Mouse (Mus musculus): ENCODE measurements around the gene Ddah1. TPM values are rescaled to one million over a fixed set of nuclear protein-coding genes. Genes with fewer than 3 reads are reported as not detected.
A peak's percentile ranks its signal among the peaks of the same experiment; 100 is the strongest.

The Ddah1 gene
- 5.4 and 8.3 TPM in 2 replicates for total RNA-seq (2021)
- long read RNA-seq, experiment 1, partial matches to known transcripts, result 0 of 4 reads
- long read RNA-seq, experiment 1, other reads (novel, unspliced or antisense), result 2 of 4 reads
- long read RNA-seq, experiment 2, transcript Ddah1-201 (6 exons, 3,764 nt), result major isoform, 5 of 5 reads
- long read RNA-seq, experiment 2, partial matches to known transcripts, result 0 of 5 reads
- long read RNA-seq, experiment 2, other reads (novel, unspliced or antisense), result 0 of 5 reads

GRCm38 (mm10) chr3:145758561-145759378 is at the start of gene Ddah1:
TSS of gene Ddah1 (plus strand) at chr3:145758675.
- peak; percentile 82 for DNase-seq

GRCm38 (mm10) chr3:145715923-145716322 is 42.6 kb upstream of the Ddah1 start:
- no peak for DNase-seq

GRCm38 (mm10) chr3:145719660-145720059 is 38.8 kb upstream of the Ddah1 start:
- no peak for DNase-seq

- no peak for DNase-seq
These were observed 33.4 kb upstream of the Ddah1 start for GRCm38 (mm10) chr3:145725078-145725477.

GRCm38 (mm10) chr3:145728336-145728735 is 30.1 kb upstream of the Ddah1 start:
- DNase-seq, result no peak

GRCm38 (mm10) chr3:145729531-145729930 is 28.9 kb upstream of the Ddah1 start:
- peak; percentile 56 for DNase-seq

GRCm38 (mm10) chr3:145730092-145730491 is 28.4 kb upstream of the Ddah1 start:
- DNase-seq, result peak; percentile 72

GRCm38 (mm10) chr3:145734857-145735256 is 23.6 kb upstream of the Ddah1 start:
- DNase-seq, result no peak

- DNase-seq, result no peak
These were observed 21.9 kb upstream of the Ddah1 start for GRCm38 (mm10) chr3:145736562-145736961.

GRCm38 (mm10) chr3:145738662-145739061 is 19.8 kb upstream of the Ddah1 start:
- peak; percentile 16 for DNase-seq

GRCm38 (mm10) chr3:145739904-145740303 is 18.6 kb upstream of the Ddah1 start:
- DNase-seq, result no peak

GRCm38 (mm10) chr3:145743050-145743449 is 15.4 kb upstream of the Ddah1 start:
- DNase-seq, result no peak

GRCm38 (mm10) chr3:145743476-145744027 is 14.9 kb upstream of the Ddah1 start:
- DNase-seq, result no peak

- DNase-seq, result no peak
These were observed 9.8 kb upstream of the Ddah1 start for GRCm38 (mm10) chr3:145748626-145749025.

- no peak for DNase-seq
These were observed 2.0 kb upstream of the Ddah1 start for GRCm38 (mm10) chr3:145756457-145756856.

GRCm38 (mm10) chr3:145757177-145757576 is 1.3 kb upstream of the Ddah1 start:
- no peak for DNase-seq

GRCm38 (mm10) chr3:145757844-145758243 is 631 bp upstream of the Ddah1 start:
- no peak for DNase-seq

- DNase-seq, result no peak
These were observed 1.1 kb downstream of the Ddah1 start for GRCm38 (mm10) chr3:145759379-145760209.

GRCm38 (mm10) chr3:145760547-145760946 is 2.1 kb downstream of the Ddah1 start:
- DNase-seq, result no peak

- no peak for DNase-seq
These were observed 3.2 kb downstream of the Ddah1 start for GRCm38 (mm10) chr3:145761501-145762170.

- DNase-seq, result no peak
These were observed 4.6 kb downstream of the Ddah1 start for GRCm38 (mm10) chr3:145762957-145763641.

Data from adrenal gland, postnatal 14 days (tissue).